Mouse (Mus musculus): ENCODE results near the gene Dnah7a. TPM values are rescaled to one million over a fixed set of nuclear protein-coding genes. Genes with fewer than 3 reads are reported as not detected.
"Not testable (repeated sequence)": the region's sequence is repeated elsewhere in the genome, so short reads cannot be mapped to it uniquely, and the experiment has no call there.

Gene Dnah7a
- polyA plus RNA-seq, 1 experiment from 2014 or later, result not detected

DNA sequence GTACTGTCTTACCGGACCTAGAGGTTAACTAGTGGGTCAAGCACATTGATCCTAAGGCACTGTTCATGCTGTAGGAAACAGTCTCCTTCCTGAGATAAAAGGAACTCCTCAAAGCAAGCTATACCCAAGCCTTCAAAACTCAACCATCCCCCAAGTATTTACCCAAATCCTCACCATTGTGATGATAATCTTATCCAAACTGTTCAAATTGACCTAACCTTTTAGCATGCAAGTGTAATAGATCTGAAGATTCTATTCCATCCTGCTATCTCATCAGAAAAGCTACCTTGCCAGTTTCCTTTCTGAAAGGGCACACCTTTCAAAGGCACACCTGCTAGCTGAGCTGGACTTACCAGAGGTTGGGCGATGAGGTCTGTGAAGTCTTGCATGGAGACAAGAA lies 70.9 kb downstream of the Dnah7a start:
- H3K4me2 ChIP-seq; H3K27me3 ChIP-seq (replicated peaks); H3K4me3 ChIP-seq; H3K27ac ChIP-seq; H3K9ac ChIP-seq; ATAC-seq; H3K36me3 ChIP-seq; H3K4me1 ChIP-seq; H3K9me3 ChIP-seq (replicated peaks): not testable (repeated sequence)
- 45% methylated on average over 2 of the region's 2 CpGs for WGBS (ENCODE audit: insufficient replicate concordance)

DNA sequence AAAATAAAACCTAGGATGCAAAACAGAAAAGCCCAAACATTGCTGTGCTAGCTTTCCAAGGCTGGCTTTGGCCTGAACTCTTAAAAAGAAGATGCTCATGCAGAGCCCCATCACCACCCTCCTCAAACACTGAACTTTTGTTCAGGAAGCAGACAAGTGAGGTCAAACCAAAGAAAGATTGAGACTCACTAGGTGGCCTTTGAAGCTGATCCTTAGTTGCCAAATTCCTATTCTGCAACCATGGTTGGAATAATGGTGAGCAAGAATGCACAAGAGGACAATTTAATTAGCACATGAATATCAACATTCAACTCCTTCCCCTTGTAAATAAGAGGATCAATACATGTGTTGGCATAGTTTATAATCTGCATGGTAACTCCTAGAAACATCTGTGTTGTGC lies 74.5 kb downstream of the Dnah7a start:
- not testable (repeated sequence) for H3K27ac ChIP-seq; H3K4me1 ChIP-seq; H3K9me3 ChIP-seq (replicated peaks); H3K9ac ChIP-seq; H3K4me2 ChIP-seq; H3K36me3 ChIP-seq; H3K4me3 ChIP-seq; ATAC-seq; H3K27me3 ChIP-seq (replicated peaks)

DNA sequence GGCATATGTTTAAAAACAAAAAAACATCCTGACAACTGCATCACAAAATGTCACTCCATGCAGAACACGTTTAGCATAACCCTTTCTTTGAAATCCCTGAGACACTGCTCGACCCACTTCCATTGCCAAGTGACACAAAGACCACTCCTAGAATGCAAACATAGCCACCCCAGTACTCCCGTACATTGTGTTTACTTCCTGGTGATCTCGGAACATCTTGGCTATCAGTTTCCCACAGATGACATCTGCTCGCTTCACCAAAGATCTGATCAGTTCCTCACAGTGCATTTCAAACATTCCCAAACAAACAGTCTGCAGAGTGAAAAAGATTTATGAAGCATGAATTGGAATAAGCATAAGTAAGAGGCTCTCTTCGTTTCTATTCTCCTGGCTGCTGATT lies 76.6 kb downstream of the Dnah7a start:
- 23% methylated on average over 6 of the region's 6 CpGs for WGBS (ENCODE audit: insufficient replicate concordance)
- Histone ChIP-seq H3K4me3 (no peak overlapping the region), H3K9ac (no peak overlapping the region), H3K4me1 (no peaks in the 10 kb centered on the region), H3K4me2 (no peak overlapping the region), H3K9me3 (replicated peaks) (no peaks in the 10 kb centered on the region), H3K27me3 (replicated peaks) (no peaks in the 10 kb centered on the region), H3K36me3 (no peaks in the 10 kb centered on the region), H3K27ac (no peak overlapping the region)
- ATAC-seq, result no peak

DNA sequence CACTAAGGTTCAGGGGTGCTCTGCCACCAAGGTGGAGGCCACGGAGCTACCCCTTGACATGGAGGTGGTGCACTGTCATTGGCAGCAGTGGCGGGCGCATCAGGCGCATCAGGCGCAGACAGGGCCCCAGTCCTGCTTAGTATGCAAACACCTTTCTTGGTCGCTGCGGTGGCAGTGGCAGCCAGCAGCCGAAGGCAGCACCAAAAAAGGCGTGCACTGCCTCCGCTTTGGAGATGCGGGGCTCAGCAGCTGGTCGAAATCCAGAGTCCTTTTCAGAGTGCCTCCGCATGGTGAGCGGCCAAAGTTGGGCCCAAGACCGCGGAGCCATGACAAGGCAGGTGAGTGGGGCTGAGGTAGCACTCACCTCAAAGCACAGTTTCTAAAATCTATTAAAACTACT lies 93.1 kb downstream of the Dnah7a start:
- Histone ChIP-seq H3K27me3 (replicated peaks) (no peaks in the 10 kb centered on the region), H3K27ac (no peak overlapping the region), H3K9ac (no peak overlapping the region), H3K4me3 (no peak overlapping the region), H3K9me3 (replicated peaks) (peaks cover 6% of the 10 kb centered on the region), H3K4me2 (no peak overlapping the region), H3K4me1 (no peaks in the 10 kb centered on the region), H3K36me3 (no peaks in the 10 kb centered on the region)
- ATAC-seq, result no peak
- WGBS (ENCODE audit: insufficient replicate concordance), result 85% methylated on average over 16 of the region's 16 CpGs

DNA sequence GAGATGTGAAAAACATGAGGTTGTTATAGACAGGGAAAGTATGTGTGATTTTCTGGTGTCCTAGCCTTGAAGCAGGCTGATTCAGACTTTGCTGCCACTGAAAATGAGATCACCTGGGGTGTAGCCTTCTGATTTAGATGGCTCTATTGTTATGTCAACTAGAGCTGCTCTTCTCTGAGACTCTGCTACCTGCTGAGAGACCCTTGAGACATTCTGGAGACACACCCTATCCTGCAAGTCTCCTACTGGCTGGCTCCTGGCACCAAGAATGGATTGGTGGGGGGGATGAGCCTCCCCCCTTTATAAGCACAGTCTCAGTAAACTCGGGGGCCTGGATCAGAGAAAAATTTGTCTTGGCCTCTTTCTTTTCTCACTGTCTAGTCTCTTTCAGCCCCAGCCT lies 125.3 kb downstream of the Dnah7a start:
- H3K4me1 ChIP-seq; ATAC-seq; H3K4me3 ChIP-seq; H3K27me3 ChIP-seq (replicated peaks); H3K27ac ChIP-seq; H3K36me3 ChIP-seq; H3K9me3 ChIP-seq (replicated peaks); H3K9ac ChIP-seq; H3K4me2 ChIP-seq: not testable (repeated sequence)
- 22% methylated on average over 1 of the region's 1 CpGs for WGBS (ENCODE audit: insufficient replicate concordance)

DNA sequence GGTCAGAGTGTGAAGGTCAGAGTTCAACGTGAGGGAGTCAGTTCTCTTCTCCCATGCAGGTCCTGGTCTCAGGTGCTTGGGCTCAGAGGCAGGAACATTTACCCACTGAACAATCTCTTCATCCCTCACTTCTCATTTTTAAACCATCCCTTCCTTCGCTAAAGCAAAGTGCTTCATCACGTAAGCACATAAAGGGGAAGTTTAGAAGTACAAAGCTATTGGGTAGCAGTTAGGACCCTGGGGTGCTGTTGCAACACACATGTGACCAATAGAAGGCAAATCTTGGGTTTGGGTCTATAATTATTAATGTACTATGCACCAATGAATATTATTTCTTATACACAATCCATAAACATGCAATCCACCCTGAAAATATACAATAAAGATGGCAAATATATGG lies 148.7 kb downstream of the Dnah7a start:
- not testable (repeated sequence) for H3K9me3 ChIP-seq (replicated peaks); H3K4me2 ChIP-seq; H3K27me3 ChIP-seq (replicated peaks); H3K27ac ChIP-seq; H3K9ac ChIP-seq; H3K36me3 ChIP-seq; ATAC-seq; H3K4me1 ChIP-seq; H3K4me3 ChIP-seq
- 49% methylated on average over 3 of the region's 3 CpGs for WGBS (ENCODE audit: insufficient replicate concordance)

DNA sequence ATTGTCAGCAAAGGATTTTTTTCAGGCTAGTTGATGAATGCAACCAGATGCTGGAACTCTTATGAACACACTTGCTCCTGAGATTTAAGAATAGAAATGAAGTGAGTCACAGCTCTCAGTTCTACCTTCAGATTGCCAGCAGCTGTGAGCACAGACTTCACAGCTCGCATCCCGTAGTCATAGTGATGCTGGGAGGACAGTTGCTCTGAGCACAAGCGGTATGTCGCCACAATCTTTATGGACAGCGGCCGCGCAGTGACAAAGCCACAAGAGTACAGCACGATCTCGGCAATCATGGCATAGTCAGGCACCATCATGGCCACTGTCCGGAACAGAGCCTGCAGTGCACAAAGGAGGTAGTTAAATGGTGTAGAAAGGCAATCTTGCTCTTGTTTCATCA lies 159.6 kb downstream of the Dnah7a start:
- not testable (repeated sequence) for H3K36me3 ChIP-seq; H3K9ac ChIP-seq; H3K4me1 ChIP-seq; H3K9me3 ChIP-seq (replicated peaks); H3K27ac ChIP-seq; H3K27me3 ChIP-seq (replicated peaks); ATAC-seq; H3K4me3 ChIP-seq; H3K4me2 ChIP-seq
- WGBS (ENCODE audit: insufficient replicate concordance), result 80% methylated on average over 10 of the region's 10 CpGs

DNA sequence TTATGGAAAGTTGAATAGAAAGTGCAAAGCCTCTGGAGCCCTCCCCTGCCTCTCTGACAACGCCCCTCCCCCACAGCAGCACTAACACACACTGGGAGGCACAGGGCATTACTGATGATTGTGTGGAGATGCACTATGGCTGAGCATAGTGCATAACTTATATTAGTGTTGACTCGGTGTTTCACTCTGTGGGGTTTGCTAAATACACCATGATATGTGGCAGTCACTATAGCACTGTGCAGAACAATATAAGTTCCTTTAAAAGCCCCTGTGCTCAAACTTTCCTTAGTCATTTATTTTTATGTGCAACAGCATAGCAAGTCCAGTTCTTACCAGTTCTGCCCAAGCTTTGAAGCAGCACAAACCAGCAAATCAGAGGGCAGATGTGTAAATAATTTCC lies 168.2 kb downstream of the Dnah7a start:
- H3K9ac ChIP-seq; H3K27ac ChIP-seq; H3K36me3 ChIP-seq; H3K9me3 ChIP-seq (replicated peaks); H3K4me3 ChIP-seq; H3K4me1 ChIP-seq; H3K27me3 ChIP-seq (replicated peaks); ATAC-seq; H3K4me2 ChIP-seq: not testable (repeated sequence)
- WGBS (ENCODE audit: insufficient replicate concordance), result 43% methylated on average over 2 of the region's 2 CpGs

DNA sequence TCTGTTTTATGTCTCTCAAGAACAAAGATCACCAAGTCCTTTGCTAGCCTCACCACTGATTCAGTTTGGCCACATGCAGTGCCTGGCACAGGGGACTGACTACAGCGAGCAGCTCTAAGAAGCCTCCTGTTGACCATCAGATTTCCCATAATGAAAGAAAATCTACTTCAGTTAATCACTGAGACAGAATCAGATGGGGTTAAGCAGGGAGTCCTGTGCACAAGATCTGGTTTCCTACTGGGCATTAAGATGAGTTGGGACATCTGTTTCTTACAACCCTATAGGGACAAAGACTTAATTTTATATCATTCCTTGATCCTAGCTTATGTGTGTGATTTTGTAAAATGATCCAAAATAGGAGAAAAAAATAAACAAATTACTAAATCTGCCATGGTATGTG lies 171.8 kb downstream of the Dnah7a start:
- not testable (repeated sequence) for H3K9me3 ChIP-seq (replicated peaks); H3K4me3 ChIP-seq; H3K36me3 ChIP-seq; H3K4me1 ChIP-seq; H3K27me3 ChIP-seq (replicated peaks); H3K4me2 ChIP-seq; H3K27ac ChIP-seq; H3K9ac ChIP-seq; ATAC-seq
- WGBS (ENCODE audit: insufficient replicate concordance), result 76% methylated on average over 1 of the region's 1 CpGs

DNA sequence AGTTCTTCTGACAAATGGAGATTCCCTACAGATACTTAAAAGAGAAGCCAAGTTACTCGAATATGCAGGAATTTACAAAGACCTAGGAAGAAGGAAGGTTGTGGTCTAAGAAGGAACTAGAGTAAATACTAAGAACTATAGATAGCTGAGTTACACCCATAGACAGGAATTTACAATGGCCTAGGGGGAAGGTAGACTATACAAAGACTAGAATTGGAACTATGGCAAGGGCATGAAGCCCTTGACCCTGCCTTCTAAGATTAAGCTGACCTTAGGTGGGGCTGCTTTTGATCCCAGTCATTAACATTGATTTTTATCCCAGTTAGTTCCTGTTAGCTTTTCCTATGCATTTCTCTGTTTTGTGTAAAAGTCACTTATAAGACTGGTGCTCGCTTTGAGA lies 180.6 kb downstream of the Dnah7a start:
- not testable (repeated sequence) for H3K4me2 ChIP-seq; H3K36me3 ChIP-seq; H3K27ac ChIP-seq; H3K27me3 ChIP-seq (replicated peaks); H3K9ac ChIP-seq; H3K4me1 ChIP-seq; H3K4me3 ChIP-seq; H3K9me3 ChIP-seq (replicated peaks); ATAC-seq
- WGBS (ENCODE audit: insufficient replicate concordance), result 43% methylated on average over 2 of the region's 2 CpGs

DNA sequence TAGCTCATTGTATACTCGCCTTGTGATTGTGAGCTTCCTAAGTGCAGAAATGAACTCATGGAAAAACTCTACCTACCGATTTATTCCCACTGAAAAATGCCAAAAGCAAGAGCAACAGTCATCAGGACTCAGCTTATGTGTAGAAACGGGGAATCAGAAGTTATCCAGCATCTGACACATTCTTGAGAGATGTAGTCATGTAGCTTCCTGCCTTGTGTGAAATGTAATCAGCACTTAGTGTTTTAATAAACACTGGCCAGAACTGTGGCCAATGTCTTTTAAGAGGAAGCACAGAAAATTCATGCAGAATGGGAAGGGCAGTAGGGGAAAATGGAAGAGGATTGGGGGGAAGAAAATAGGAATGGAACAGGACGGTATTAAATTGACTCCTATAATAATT lies 232.9 kb downstream of the Dnah7a start:
- 46% methylated on average over 4 of the region's 4 CpGs for WGBS (ENCODE audit: insufficient replicate concordance)
- no peak overlapping the region for H3K4me2 ChIP-seq

DNA sequence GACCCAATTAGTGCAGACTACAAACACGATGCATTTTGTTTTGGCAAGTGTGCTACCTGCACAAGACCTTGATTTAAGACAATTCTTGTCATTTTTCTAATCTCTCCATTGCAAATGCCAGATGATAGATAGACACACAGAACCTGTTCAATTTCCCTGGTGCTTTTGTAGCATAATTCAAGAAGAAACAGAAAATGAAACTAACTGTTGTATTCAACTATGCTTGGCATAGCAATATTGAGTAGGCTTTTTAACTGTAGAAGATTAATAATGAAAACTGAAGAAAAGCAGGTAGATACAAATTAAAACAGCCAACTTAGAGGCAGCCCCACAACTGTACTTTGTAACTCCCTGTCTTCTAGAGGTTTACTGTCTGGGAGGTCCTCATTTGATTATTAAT lies 234.5 kb downstream of the Dnah7a start:
- 56% methylated on average over 1 of the region's 1 CpGs for WGBS (ENCODE audit: insufficient replicate concordance)
- not testable (repeated sequence) for H3K27me3 ChIP-seq (replicated peaks); H3K9ac ChIP-seq; H3K4me1 ChIP-seq; H3K9me3 ChIP-seq (replicated peaks); H3K27ac ChIP-seq; ATAC-seq; H3K4me2 ChIP-seq; H3K4me3 ChIP-seq; H3K36me3 ChIP-seq

More for the DNA sequence above, 232.9 kb downstream of the Dnah7a start:
- Histone ChIP-seq H3K9me3 (replicated peaks) (no peaks in the 10 kb centered on the region), H3K9ac (no peak overlapping the region), H3K27me3 (replicated peaks) (no peaks in the 10 kb centered on the region), H3K27ac (no peak overlapping the region), H3K4me1 (no peaks in the 10 kb centered on the region), H3K36me3 (no peaks in the 10 kb centered on the region), H3K4me3 (no peak overlapping the region)
- ATAC-seq, result no peak

DNA sequence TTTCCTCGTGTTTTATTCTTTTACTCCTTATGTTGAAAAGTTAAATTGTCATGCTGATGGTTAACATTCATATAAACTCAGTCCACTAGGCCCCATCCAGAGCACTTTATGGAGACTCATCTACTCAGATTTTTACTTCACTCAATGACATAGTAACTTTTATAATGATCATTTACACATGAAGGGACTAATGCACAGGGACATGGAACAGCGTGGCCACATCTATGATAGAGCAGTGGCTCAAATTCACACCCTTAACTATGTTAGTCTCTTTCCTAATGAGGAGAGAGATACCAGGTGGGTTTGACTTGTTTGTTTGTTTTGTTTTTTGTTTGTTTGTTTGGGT lies 239.3 kb downstream of the Dnah7a start:
- Histone ChIP-seq H3K4me2 (no peak overlapping the region), H3K9me3 (replicated peaks) (no peaks in the 10 kb centered on the region), H3K9ac (no peak overlapping the region), H3K4me1 (no peaks in the 10 kb centered on the region), H3K4me3 (no peak overlapping the region), H3K27ac (no peak overlapping the region), H3K27me3 (replicated peaks) (no peaks in the 10 kb centered on the region), H3K36me3 (no peaks in the 10 kb centered on the region)
- no peak for ATAC-seq
- WGBS (ENCODE audit: insufficient replicate concordance), result 56% methylated on average over 2 of the region's 2 CpGs

Data from liver, embryonic 12.5 days (tissue).